Mouse (Mus musculus): ENCODE measurements at regions not wholly inside any gene's neighbourhood (a gene's known extent, or its start where the extent isn't known, plus 50 kb on each side); places are given as distances from the start of the nearest gene placed in this dataset.

- no peak for DNase-seq (ENCODE audit: low spot score)
Observed at GRCm38 (mm10) chr10:116649287-116649686, 68.0 kb upstream of the Cnot2 start.

- no peak for DNase-seq (ENCODE audit: low spot score)
Observed at GRCm38 (mm10) chr10:116646035-116646434, 64.7 kb upstream of the Cnot2 start.

GRCm38 (mm10) chr10:116645631-116646030, 64.3 kb upstream of the Cnot2 start:
- DNase-seq (ENCODE audit: low spot score): no peak

- DNase-seq (ENCODE audit: low spot score): no peak
Observed at GRCm38 (mm10) chr10:116645108-116645507, 63.8 kb upstream of the Cnot2 start.

Data from urinary bladder, adult 2 months (tissue).